Mouse (Mus musculus): Measurements from ENCODE around the gene Shd.

Shd gene

DNA sequence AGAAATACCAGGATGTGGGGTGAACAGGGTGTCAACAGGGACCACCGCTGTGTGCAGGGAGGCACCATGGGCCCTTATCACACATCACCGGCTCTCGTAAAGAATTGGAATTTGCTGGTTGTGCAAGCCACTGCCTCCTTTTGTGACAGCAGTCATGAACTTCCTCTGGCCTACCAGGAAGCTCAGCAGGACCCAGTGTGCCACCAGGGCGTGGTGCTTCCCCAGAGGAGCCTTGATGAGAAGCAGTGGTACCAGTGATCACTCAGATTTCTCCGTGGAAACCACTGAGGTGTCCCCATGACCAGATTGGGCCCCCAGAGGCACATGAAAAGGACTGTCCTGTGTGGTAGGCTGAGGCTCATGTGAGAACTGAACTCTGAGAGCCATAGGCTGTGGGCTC lies 53.1 kb downstream of the Shd start:
- in situ Hi-C loops (cut with MseI, MboI): no loop called here

DNA sequence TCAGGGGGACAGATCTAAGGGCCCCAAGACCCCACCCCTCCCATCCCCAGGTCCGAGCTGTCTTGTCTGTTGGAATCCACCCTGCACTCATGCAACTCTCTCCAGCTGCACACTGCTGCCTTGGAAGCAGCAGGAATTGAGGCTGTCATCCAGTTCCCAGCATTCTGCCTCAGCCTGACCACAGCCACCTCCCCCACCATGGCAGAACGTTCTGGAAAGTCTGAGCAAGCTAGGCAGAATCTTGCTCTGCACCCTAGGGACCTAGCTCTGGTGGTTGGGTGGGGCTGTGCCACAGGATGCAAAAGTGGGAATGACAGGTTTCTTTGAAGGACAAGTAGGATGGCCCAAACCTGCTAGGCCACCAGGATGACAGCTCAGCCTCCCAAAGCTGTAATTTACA lies 54.2 kb downstream of the Shd start:
- in situ Hi-C loops (cut with MseI, MboI): no loop called here

DNA sequence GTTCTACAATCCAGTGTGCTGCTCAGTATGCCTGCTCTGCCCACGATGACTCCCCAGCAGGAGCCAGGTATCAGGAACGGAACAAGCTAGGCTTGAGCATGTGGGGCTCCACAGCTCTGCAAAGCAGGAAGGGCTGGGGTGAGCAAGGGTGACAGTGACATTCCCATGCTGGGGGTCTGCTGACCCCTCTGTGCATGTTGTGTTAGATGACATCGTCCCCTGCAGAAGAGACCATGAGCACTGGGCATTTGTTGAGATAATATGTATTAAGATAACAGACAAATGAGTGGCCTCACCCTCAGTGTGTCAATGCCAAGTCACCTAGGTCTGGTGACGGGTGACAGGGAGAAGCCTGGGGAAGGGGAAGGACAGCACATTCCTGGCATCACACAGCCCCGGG lies 54.7 kb downstream of the Shd start:
- in situ Hi-C loops (cut with MseI, MboI): no loop called here
